Mouse (Mus musculus) bone marrow, adult 2 months (tissue): ENCODE measurements at regions not wholly inside any gene's neighbourhood (a gene's known extent, or its start where the extent isn't known, plus 50 kb on each side); places are given as distances from the start of the nearest gene placed in this dataset.

Source experiments
- H3K27ac ChIP-seq: fragments of 200-500 bp; 2 replicates; pipeline ENCODE4 v1.5.1; 2012; ENCODE audit warnings: low read depth, mild to moderate bottlenecking, control low read depth, inconsistent platforms, low read length; ENCODE audit not compliant: control insufficient read depth, poor library complexity, insufficient read depth
- H3K4me1 ChIP-seq: fragments of 200-500 bp; 2 replicates; pipeline ENCODE4 v1.6.1; 2011; ENCODE audit warnings: low read length; ENCODE audit not compliant: control insufficient read depth, insufficient read depth
- H3K4me3 ChIP-seq: fragments of 200-500 bp; replicated peaks from 2 replicates; pipeline ENCODE3; 2011; ENCODE audit warnings: mild to moderate bottlenecking, low read depth, low read length, control low read depth; ENCODE audit not compliant: control insufficient read depth
- CTCF ChIP-seq: fragments of 200-500 bp; IDR thresholded peaks from 2 replicates; pipeline ENCODE4 v1.5.1; 2011; ENCODE audit warnings: low read length, control low read depth; ENCODE audit not compliant: control insufficient read depth, insufficient read depth
- POLR2A ChIP-seq: fragments of 200-500 bp; IDR thresholded peaks from 2 replicates; pipeline ENCODE4 v1.6.1; 2011; ENCODE audit warnings: low read depth, mild to moderate bottlenecking, control low read depth, low read length, borderline replicate concordance; ENCODE audit not compliant: control insufficient read depth
- WGBS: fragments of 180-500 bp; shearing (Covaris S2); methylation state at CpG from one replicate; pipeline ENCODE4 v1.1.7; 2018; 5-methylcytosine and 5-hydroxymethylcytosine counted together

DNA sequence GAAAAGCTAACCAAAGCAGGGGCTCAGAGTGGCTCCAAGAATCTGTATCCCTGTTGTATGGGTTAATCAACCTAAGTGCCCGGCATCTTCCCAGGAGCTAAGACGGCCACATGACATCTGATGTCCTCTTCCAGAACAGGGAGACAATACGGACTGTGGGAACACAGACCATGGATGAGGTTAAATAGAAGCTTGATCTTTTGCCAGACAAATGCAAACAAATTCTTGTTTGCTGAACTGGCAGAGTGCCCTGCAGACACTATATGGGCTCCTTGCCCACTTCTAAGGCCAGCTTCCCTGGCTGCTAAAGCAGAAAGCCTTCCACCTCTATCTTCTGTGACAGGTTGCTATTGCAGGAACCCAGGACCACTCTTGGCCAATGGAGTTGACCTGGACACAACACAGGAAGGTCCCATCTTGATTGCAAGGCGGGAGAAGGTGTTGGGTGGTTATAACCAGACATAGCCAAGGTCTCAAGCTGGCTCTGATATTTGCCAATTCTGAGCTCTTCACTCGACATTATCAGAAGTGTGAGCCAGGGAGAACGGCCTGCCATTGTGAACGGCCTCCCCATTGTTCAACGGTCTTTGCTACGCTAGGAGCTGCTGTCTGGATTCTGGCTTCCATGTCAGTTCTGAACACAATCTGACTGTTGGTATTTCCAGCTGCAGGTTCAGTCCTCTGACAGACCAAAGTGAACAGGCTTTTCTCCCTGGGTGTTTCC lies 237.5 kb upstream of the 3110018I06Rik start:
- WGBS = 75% methylated on average over 9 of the region's 9 CpGs
- no peak for TF ChIP-seq CTCF
- no peak for TF ChIP-seq POLR2A

DNA sequence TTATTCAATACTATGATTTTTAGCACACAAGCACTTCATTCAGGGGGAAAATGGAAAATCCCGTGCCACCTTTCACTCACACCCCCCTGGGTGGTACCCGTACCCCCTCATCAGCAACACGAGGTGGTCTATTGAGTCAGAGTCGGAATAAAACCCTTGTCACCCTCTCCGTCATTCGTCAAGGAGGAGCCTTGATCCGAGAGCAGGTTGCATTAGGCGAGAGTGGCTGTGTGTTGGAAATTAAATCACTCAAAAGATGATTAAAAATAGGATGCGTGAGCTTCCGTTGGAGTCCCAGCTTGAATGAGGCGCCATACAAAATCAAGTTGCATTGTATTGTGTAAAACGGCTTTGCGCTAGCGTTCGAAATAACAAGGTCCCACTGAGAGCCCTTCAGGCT lies 236.5 kb upstream of the 3110018I06Rik start:
- no peak overlapping the region for H3K27ac ChIP-seq
- H3K4me1 ChIP-seq = no peaks in the 10 kb centered on the region
- TF ChIP-seq CTCF = no peak
- no peak for TF ChIP-seq POLR2A
- H3K4me3 ChIP-seq = no peak overlapping the region
- 81% methylated on average over 15 of the region's 15 CpGs for WGBS

More for the DNA sequence above, 237.5 kb upstream of the 3110018I06Rik start:
- no peak overlapping the region for H3K27ac ChIP-seq
- no peaks in the 10 kb centered on the region for H3K4me1 ChIP-seq
- no peak overlapping the region for H3K4me3 ChIP-seq

DNA sequence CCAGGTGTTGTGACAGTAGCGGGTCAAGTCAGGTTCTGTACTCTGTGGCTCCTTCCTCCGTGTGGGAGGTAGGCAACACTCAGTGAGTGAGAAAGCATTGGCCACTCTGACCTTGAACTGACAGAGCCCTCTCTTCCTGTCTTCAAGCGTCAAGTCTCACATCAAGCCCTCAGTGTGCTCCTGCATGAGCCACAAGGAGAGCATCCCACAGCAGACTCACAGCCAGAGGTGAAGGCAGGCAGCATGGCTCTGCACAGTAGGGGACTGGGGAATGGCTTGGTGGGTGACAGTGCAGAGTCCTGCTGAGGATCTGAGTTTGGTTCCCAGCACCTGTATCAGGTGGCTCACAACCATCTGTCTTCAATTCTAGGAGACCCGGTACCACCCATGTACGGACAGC lies 226.4 kb upstream of the 3110018I06Rik start:
- 82% methylated on average over 5 of the region's 5 CpGs for WGBS
- TF ChIP-seq POLR2A = no peak
- TF ChIP-seq CTCF = no peak
- Histone ChIP-seq H3K4me1 (no peaks in the 10 kb centered on the region), H3K4me3 (no peak overlapping the region), H3K27ac (no peak overlapping the region)

DNA sequence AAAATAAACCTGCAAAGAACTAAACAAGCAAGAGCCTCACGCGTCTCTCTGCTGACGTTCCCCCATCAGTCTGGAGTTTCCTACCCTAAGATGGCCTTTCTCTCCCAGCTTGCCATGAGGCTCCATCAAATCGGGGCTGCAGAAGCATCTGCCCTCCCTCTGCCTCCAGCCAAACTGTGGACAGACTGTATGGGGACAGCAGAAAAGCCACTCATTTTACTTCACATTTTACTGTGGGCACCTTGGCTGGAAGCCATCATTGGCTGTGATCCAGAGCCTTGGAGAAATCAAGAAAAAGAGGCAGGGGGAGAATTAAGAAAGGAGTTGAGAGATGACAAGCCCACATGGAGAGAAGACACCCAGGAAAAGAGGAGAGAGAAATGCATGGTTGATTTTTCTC lies 225.9 kb upstream of the 3110018I06Rik start:
- WGBS = 97% methylated on average over 4 of the region's 4 CpGs
- no peak overlapping the region for H3K4me3 ChIP-seq
- no peak overlapping the region for H3K27ac ChIP-seq
- H3K4me1 ChIP-seq = no peaks in the 10 kb centered on the region
- TF ChIP-seq CTCF = no peak
- TF ChIP-seq POLR2A = no peak

DNA sequence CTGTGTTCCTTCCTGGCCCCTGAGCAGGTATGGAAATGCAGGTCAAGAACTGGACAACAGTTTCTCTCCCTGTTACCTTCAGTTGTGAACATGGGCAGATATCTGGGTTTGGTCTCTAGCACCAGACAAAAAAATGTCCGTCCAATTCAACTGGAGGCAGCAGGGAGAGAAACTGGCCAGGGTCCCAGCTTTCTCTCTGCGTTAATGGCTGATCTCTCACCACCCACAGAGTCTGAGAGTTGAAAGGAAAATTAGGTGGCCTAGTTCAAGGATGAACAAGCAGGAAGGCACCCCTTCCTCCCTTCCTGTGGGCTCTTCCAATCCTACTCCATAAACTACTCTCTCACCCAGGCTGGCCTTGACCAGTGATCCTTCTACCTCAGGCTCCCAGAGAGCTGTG lies 221.7 kb upstream of the 3110018I06Rik start:
- H3K4me3 ChIP-seq = no peak overlapping the region
- TF ChIP-seq POLR2A (no peak), CTCF (no peak)
- WGBS = 66% methylated on average over 2 of the region's 2 CpGs
- H3K4me1 ChIP-seq = no peaks in the 10 kb centered on the region
- no peak overlapping the region for H3K27ac ChIP-seq

DNA sequence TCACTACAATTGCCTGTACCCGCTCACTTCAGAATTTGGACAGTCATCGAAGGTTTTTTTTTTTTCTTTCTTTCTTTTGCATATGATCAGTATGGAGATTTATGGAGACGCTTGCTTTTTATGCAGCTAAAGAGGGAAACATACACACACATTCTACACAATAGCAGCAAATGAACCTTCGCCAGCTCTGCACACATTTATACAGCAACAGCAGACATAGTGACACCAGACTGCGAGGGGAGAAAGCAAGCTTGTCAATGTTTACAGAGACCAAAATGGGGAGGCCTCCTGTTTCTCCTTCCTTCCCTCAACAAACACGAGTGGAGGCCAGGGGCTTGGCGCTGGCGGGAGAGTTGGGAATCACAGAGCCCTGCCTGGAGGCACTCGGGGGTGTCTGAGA lies 202.8 kb upstream of the 3110018I06Rik start:
- Histone ChIP-seq H3K27ac (no peak overlapping the region), H3K4me1 (no peaks in the 10 kb centered on the region), H3K4me3 (no peak overlapping the region)
- 72% methylated on average over 9 of the region's 9 CpGs for WGBS
- TF ChIP-seq CTCF (no peak), POLR2A (no peak)

DNA sequence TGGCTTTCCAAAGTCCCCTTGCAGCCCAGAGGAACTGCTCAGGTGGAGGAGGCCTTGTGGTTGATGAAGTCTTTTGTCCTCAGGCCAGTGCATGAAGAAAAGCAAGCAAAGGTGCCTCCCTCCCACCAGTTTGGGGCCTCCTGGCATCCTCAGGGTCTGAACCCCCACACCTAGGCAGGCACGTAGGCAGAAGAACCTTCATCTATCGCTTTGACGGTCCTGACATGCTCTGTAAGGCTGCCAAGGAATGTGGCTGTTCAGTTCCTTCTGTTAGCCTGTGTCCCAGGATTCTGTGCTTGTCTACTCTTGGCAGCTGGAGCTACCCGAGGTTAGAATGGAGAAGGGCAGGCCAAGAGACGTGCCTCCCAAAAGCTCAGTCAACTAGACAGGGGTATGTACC lies 197.1 kb upstream of the 3110018I06Rik start:
- WGBS = 73% methylated on average over 5 of the region's 5 CpGs
- TF ChIP-seq CTCF (no peak), POLR2A (no peak)
- H3K27ac ChIP-seq = no peak overlapping the region
- no peak overlapping the region for H3K4me3 ChIP-seq
- H3K4me1 ChIP-seq = no peaks in the 10 kb centered on the region

DNA sequence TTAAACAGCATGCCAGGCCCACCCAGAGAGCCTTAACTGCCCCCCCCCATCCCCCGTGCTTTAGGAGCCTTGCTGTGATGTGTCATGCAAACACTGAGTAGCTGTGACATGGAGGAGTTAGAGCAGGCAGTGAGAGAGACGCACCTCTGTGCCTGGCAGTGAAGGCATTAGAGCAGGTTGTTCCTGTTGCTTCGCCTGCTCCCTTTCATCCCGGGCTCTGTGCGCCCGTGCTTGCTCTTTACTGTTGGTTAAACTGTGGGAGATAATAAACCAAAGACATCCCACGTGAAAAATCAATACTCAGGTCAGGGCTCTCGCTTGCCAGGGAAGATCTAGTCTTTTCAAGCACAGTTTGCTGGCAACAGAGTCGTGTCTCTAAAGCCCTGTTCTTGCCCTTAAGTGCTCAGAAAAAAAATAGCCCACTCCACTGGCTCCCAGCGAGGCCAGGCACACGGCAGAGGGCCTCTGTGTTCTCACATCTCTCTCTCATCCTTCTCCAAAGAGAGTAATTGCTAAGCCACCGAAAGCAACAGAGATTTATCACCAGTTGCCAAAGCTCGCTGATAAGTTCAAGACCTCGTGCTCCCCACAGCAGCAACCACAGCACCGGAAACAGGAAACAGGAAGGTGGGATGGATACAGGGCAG lies 181.2 kb upstream of the 3110018I06Rik start:
- no peak overlapping the region for H3K27ac ChIP-seq
- no peak for TF ChIP-seq POLR2A
- TF ChIP-seq CTCF = no peak
- no peak overlapping the region for H3K4me3 ChIP-seq
- H3K4me1 ChIP-seq = no peaks in the 10 kb centered on the region
- 21% methylated on average over 15 of the region's 15 CpGs for WGBS

DNA sequence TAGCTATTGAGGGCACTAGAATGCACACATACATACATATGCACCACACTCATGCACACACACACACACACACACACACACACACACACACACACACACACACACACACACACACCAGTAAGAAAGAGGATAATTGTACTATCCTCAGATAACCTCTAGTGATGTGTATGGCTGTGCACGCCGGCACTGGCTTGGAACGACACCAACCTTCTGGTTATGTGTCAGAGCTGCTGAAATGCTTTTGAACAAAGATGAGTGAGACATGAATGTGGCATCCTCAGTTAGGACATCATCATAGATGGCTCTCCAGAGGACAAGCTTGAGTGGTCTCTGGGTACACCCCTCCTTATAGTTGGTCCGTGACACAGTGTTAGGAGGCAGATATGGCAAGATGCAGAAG lies 173.0 kb upstream of the 3110018I06Rik start:
- Histone ChIP-seq H3K27ac (no peak overlapping the region), H3K4me3 (no peak overlapping the region), H3K4me1 (no peaks in the 10 kb centered on the region)
- 81% methylated on average over 4 of the region's 4 CpGs for WGBS
- TF ChIP-seq POLR2A = no peak
- no peak for TF ChIP-seq CTCF
